Mouse (Mus musculus) heart, postnatal 36 days (tissue): ENCODE data around the gene Cfap44. TPM values are rescaled to one million over a fixed set of nuclear protein-coding genes. Genes with fewer than 3 reads are reported as not detected.

Experiments
- DNase-seq, 2 experiments: peaks; one replicate each; pipeline ENCODE4 v3.0.0; 2021 to 2022
- intact Hi-C: fragments of 180-260 bp; cut with DNase I; formaldehyde crosslinking; loops from one replicate; pipeline ENCODE4 v1.15.1; 2025
- total RNA-seq, 2 experiments: library from RNA; stranded (reverse); gene quantifications; 2 replicates each; pipeline ENCODE4 v1.2.3; 2021

Cfap44 gene
- total RNA-seq, 2 experiments from 2014 or later = not detected

DNA sequence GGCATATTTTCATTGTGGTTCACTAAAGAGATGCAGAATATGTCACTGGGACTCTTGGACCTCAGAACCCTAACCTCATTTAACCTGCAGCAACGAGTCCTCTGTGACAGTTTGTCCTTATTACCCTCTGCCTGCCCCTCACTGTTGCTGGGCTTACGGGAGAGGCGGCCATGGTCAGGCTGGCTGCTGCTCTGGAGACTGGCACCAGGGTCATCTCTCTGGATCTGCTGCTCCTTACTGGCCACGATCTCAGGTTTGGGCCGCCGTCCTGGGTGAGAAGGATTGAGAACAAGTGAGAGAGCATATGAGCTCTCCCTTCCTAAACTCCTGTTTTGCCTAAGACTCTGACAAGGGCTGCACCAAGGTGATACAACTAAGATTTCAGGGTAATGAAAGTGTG lies 97.6 kb downstream of the Cfap44 start:
- intact Hi-C loops = loop anchor here (5.0 kb wide), 1 partner anchor 585 kb away; no protein-coding TSS in a partner anchor
- DNase-seq = no peak

- intact Hi-C loops = loop anchor here (5.0 kb wide), 1 partner anchor 585 kb away; no protein-coding TSS in a partner anchor
- DNase-seq = no peak
Observed at GRCm38 (mm10) chr16:44492706-44493105, 98.1 kb downstream of the Cfap44 start.

- DNase-seq = peak; percentile 32 to 33
- intact Hi-C loops = loop anchor here (5.0 kb wide), 1 partner anchor 583 kb away; no protein-coding TSS in a partner anchor
Observed at GRCm38 (mm10) chr16:44493868-44494267, 99.3 kb downstream of the Cfap44 start.

- intact Hi-C loops = loop anchor here (5.0 kb wide), 1 partner anchor 583 kb away; no protein-coding TSS in a partner anchor
- no peak for DNase-seq
Observed at GRCm38 (mm10) chr16:44494441-44495108, 100.0 kb downstream of the Cfap44 start.

DNA sequence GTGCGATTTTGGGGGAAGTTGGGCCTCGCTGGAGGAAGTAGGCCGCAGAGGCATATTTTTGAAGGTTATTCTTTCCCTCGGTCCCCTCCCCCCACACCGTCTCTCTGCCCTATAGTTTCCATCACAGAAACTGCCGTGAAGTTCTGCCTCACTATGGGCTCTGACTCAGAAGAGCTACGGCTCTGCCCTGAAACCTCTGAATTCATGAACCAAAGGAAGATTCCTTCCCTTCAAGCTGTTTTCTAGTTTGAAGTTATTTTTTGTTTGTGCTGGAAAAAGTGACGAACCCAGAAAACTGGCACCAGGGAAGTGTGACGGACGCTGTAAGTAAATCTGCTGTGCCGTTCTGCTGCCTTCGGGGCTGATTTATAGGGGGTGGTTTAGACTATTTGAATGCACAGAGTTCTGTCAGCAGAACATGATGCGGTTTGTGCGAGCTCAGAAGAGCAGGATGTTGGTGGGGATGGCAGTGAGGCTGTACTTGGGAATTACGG lies 102.4 kb downstream of the Cfap44 start:
- intact Hi-C loops = no loop called here
- DNase-seq = no peak

GRCm38 (mm10) chr16:44498447-44498846 lies 103.9 kb downstream of the Cfap44 start:
- DNase-seq = no peak
- intact Hi-C loops = no loop called here

- intact Hi-C loops = no loop called here
- no peak for DNase-seq
Observed at GRCm38 (mm10) chr16:44501783-44502182, 107.2 kb downstream of the Cfap44 start.

DNA sequence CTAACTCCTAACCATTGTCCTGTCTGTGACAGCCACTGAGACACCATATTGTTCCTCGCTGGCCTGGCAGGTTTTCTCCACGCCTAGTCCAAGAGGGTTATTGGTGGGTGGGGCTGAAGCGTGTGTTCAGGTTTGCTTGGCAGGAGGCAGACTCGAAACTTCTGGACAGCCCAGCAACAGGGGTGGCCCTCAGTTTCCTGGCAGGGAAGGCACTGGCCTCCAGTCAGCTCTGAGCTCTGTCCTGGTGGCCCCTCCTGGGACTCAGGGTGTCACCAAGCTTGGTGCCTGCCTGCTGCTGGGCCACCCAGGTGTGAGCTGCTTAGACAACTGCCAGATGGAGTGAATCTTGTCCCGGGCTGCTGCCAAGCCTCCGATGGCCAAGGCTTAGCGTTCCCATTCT lies 107.7 kb downstream of the Cfap44 start:
- intact Hi-C loops = no loop called here
- DNase-seq = peak; percentile 23 to 43

DNA sequence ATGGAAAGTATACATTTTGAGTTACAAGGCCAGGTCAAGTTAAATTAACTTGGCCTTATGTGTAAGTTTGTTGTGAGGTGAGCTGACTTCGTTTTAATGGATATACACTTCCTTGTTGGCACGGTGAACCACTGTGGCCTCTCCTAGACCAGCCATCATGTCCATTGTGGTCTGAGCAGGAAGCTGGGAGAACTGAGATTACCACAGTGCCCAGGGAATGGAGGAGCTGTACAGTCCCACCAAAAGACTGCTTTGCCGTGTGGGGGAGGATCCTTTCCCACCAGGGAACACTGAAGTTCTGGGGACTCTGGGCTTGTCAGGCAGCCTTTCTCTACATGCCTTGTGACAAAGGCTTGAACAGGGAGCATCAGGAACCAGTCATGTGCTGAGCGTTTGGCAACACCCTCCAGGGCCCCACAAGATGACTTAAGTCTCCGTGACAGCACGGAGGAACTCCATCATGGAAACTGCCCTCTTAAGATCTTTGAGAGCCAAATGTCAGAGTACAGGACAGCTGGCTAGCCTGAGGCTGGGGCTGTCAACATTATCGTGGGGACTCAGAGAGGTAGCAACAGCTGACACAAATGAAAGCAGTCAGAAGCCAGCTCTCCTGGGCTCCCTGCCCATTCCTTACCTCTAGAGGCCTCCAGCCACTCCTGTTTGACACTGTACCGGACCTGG lies 108.4 kb downstream of the Cfap44 start:
- intact Hi-C loops = no loop called here

GRCm38 (mm10) chr16:44505243-44505642 lies 110.6 kb downstream of the Cfap44 start:
- intact Hi-C loops = no loop called here
- no peak for DNase-seq

More for the DNA sequence above, 108.4 kb downstream of the Cfap44 start:
- DNase-seq = peak; percentile 18 to 32

GRCm38 (mm10) chr16:44507027-44507929 lies 112.7 kb downstream of the Cfap44 start:
- intact Hi-C loops = no loop called here
- no peak for DNase-seq

DNA sequence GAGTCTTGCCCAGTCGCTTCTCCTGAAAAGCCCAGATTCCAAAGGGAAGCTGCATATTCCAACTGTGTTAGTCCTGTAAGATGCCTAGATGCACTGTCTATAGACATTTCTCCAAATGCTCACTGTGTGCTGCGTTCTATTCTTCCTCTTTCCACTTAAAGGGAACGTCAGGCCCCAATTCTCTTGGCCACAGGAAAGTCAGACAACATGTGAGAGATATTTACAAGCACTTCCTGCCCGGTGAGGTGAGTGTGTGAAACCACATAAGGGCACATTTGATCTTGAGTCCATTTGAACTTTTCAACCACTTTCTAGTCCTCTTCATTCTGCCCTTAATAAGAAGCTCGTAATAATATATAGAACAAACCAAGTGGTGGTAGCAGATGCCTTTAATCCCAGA lies 113.4 kb downstream of the Cfap44 start:
- DNase-seq = no peak
- intact Hi-C loops = no loop called here

- no peak for DNase-seq
- intact Hi-C loops = no loop called here
Observed at GRCm38 (mm10) chr16:44508772-44509171, 114.2 kb downstream of the Cfap44 start.

- intact Hi-C loops = no loop called here
- no peak for DNase-seq
Observed at GRCm38 (mm10) chr16:44509458-44510344, 115.1 kb downstream of the Cfap44 start.

GRCm38 (mm10) chr16:44510521-44511213 lies 116.1 kb downstream of the Cfap44 start:
- intact Hi-C loops = no loop called here
- no peak for DNase-seq

DNA sequence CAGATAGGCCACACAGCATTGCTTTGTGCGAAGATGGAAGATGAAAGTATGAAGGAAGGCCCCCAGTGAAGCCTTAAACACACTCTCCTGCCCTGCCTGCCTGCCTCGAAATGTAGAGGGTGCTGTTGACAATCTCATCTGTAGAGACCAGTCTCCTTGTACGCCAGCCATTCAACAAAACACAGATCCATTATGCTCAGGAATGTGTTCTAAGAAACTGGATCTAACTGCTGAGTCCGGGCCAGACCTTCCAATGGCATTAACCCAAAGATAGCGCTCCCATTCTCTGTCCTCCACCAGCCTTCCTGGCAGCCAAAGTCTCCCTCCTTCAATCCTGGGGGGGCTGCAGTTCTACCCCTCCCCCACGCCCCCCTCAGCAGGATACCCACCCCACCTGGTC lies 121.9 kb downstream of the Cfap44 start:
- intact Hi-C loops = no loop called here
- no peak for DNase-seq

GRCm38 (mm10) chr16:44523595-44523994 lies 129.0 kb downstream of the Cfap44 start:
- intact Hi-C loops = no loop called here
- no peak for DNase-seq

DNA sequence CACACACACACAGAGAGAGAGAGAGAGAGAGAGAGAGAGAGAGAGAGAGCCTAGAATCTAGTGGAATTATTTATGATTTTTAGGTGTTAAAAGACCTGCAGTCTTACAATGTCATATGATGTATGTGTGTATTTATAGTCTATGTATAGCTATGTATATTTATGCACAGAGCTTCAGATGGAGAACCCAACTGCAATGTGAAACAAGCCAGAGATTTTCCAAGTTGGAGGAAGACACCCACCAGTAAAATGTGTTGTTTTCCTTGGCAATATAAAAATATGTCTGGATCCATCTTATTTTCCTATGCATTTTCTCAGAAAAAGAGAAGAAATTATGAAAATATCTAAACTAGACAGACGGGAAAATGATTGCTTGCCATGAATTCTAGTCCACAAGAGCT lies 131.4 kb downstream of the Cfap44 start:
- intact Hi-C loops = no loop called here
- DNase-seq = no peak

- DNase-seq = no peak
- intact Hi-C loops = no loop called here
Observed at GRCm38 (mm10) chr16:44526689-44527088, 132.1 kb downstream of the Cfap44 start.
